Mouse (Mus musculus): ENCODE results near the gene Tll2. TPM values are rescaled to one million over a fixed set of nuclear protein-coding genes. Genes with fewer than 3 reads are reported as not detected.

Tll2 gene
- 1 to 10 TPM; 1.8 to 2.7 TPM for total RNA-seq (2021)
- long read RNA-seq, experiment 1, full-length matches to known transcripts: 1 of 1 reads
- long read RNA-seq, experiment 1, partial matches to known transcripts: 0 of 1 reads
- long read RNA-seq, experiment 1, other reads (novel, unspliced or antisense): 0 of 1 reads
- long read RNA-seq, experiment 2, partial matches to known transcripts: 0 of 3 reads
- long read RNA-seq, experiment 2, other reads (novel, unspliced or antisense): 3 of 3 reads

- peak; percentile 34 to 60 for DNase-seq (ENCODE audit: low spot score in 2 of 2)
- intact Hi-C loops (cut with DNase I): no loop called here
These were observed at the start of gene Tll2 for GRCm38 (mm10) chr19:41206811-41207344. Gene Tll2 (minus strand): TSS chr19:41206835.

- no peak for DNase-seq (ENCODE audit: low spot score in 2 of 2)
- intact Hi-C loops (cut with DNase I): no loop called here
These were observed 47.9 kb upstream of the Tll2 start for GRCm38 (mm10) chr19:41254584-41254983.

GRCm38 (mm10) chr19:41248968-41249367, 42.3 kb upstream of the Tll2 start:
- intact Hi-C loops (cut with DNase I): no loop called here
- DNase-seq (ENCODE audit: low spot score in 2 of 2): no peak

GRCm38 (mm10) chr19:41248271-41248670, 41.6 kb upstream of the Tll2 start:
- DNase-seq (ENCODE audit: low spot score in 2 of 2): no peak

GRCm38 (mm10) chr19:41246271-41246670, 39.6 kb upstream of the Tll2 start:
- no peak for DNase-seq (ENCODE audit: low spot score in 2 of 2)
- intact Hi-C loops (cut with DNase I): no loop called here

More at GRCm38 (mm10) chr19:41248271-41248670, 41.6 kb upstream of the Tll2 start:
- intact Hi-C loops (cut with DNase I): no loop called here

GRCm38 (mm10) chr19:41244581-41244980, 37.9 kb upstream of the Tll2 start:
- intact Hi-C loops (cut with DNase I): loop anchor here (5.0 kb wide), 2 partner anchors 137 to 157 kb away; no protein-coding TSS in a partner anchor
- peak; percentile 50 to 68 for DNase-seq (ENCODE audit: low spot score in 2 of 2)

GRCm38 (mm10) chr19:41241997-41242396, 35.4 kb upstream of the Tll2 start:
- no peak for DNase-seq (ENCODE audit: low spot score in 2 of 2)
- intact Hi-C loops (cut with DNase I): loop anchor here (5.0 kb wide), 2 partner anchors 135 to 155 kb away; no protein-coding TSS in a partner anchor

GRCm38 (mm10) chr19:41233698-41234097, 27.1 kb upstream of the Tll2 start:
- DNase-seq (ENCODE audit: low spot score in 2 of 2): no peak
- intact Hi-C loops (cut with DNase I): no loop called here

GRCm38 (mm10) chr19:41208326-41208725, 1.7 kb upstream of the Tll2 start:
- intact Hi-C loops (cut with DNase I): no loop called here
- no peak for DNase-seq (ENCODE audit: low spot score in 2 of 2)

GRCm38 (mm10) chr19:41206041-41206810, 409 bp downstream of the Tll2 start:
- DNase-seq (ENCODE audit: low spot score in 2 of 2): no peak
- intact Hi-C loops (cut with DNase I): no loop called here

GRCm38 (mm10) chr19:41204159-41205081, 2.2 kb downstream of the Tll2 start:
- intact Hi-C loops (cut with DNase I): loop anchor here (2.0 kb wide), 1 partner anchor 100 kb away; no protein-coding TSS in a partner anchor
- DNase-seq (ENCODE audit: low spot score in 2 of 2): peak; percentile 54 to 57

- peak; percentile 69 to 90 for DNase-seq (ENCODE audit: low spot score in 2 of 2)
- intact Hi-C loops (cut with DNase I): no loop called here
These were observed 9.0 kb downstream of the Tll2 start for GRCm38 (mm10) chr19:41197606-41198005.

GRCm38 (mm10) chr19:41193379-41193778, 13.3 kb downstream of the Tll2 start:
- no peak for DNase-seq (ENCODE audit: low spot score in 2 of 2)
- intact Hi-C loops (cut with DNase I): no loop called here

GRCm38 (mm10) chr19:41192953-41193352, 13.7 kb downstream of the Tll2 start:
- intact Hi-C loops (cut with DNase I): no loop called here
- no peak for DNase-seq (ENCODE audit: low spot score in 2 of 2)

GRCm38 (mm10) chr19:41191724-41192123, 14.9 kb downstream of the Tll2 start:
- DNase-seq (ENCODE audit: low spot score in 2 of 2): no peak
- intact Hi-C loops (cut with DNase I): no loop called here

GRCm38 (mm10) chr19:41190876-41191434, 15.7 kb downstream of the Tll2 start:
- DNase-seq (ENCODE audit: low spot score in 2 of 2): no peak
- intact Hi-C loops (cut with DNase I): no loop called here

- intact Hi-C loops (cut with DNase I): no loop called here
- DNase-seq (ENCODE audit: low spot score in 2 of 2): no peak
These were observed 29.3 kb downstream of the Tll2 start for GRCm38 (mm10) chr19:41177331-41177730.

- intact Hi-C loops (cut with DNase I): no loop called here
These were observed 29.8 kb downstream of the Tll2 start for GRCm38 (mm10) chr19:41176881-41177280.

GRCm38 (mm10) chr19:41165914-41166235, 40.8 kb downstream of the Tll2 start:
- DNase-seq (ENCODE audit: low spot score in 2 of 2): no peak
- intact Hi-C loops (cut with DNase I): no loop called here

More at GRCm38 (mm10) chr19:41176881-41177280, 29.8 kb downstream of the Tll2 start:
- no peak for DNase-seq (ENCODE audit: low spot score in 2 of 2)

Data from left cerebral cortex, postnatal 14 days (tissue).